In genomic region chr14:27105731-27106457, GRCm38 (mm10) we compare ENCODE assay signal across 11 mouse cellular contexts. TPM values are rescaled to one million over a fixed set of nuclear protein-coding genes. Genes with fewer than 3 reads are reported as not detected.
DNase-seq lines count a peak whose midpoint lies in the region; ATAC-seq and TF ChIP-seq lines count a peak whose summit lies in the region.
"Had no signal": no experiment of that assay in that cellular context is flagged by ENCODE, and none has a peak within 500 bp of the region (broad histone marks: within the 10 kb centered on the region; RNA-seq: fewer than 3 reads in every experiment).

No protein-coding gene starts in this region.

- no peaks in the 10 kb centered on the region for H3K36me3 ChIP-seq in kidney, postnatal 0 days (ENCODE audit: insufficient read depth, low read length)
- H3K36me3 ChIP-seq: liver, embryonic 12.5 days had no signal

- no peak overlapping the region for H3K4me3 ChIP-seq in kidney, postnatal 0 days (replicated peaks; ENCODE audit: low read depth, low read length)
- H3K4me3 ChIP-seq: liver, embryonic 12.5 days had no signal

- no peaks in the 10 kb centered on the region for H3K27me3 ChIP-seq in kidney, postnatal 0 days (ENCODE audit: insufficient read depth, low read length)

- H3K4me1 ChIP-seq in kidney, postnatal 0 days (replicated peaks; ENCODE audit: insufficient read depth, low read length): no peaks in the 10 kb centered on the region
- H3K4me1 ChIP-seq: liver, embryonic 12.5 days had no signal

- no peak for TF ChIP-seq CTCF in kidney, postnatal 0 days (IDR thresholded peaks at IDR 0.05; ENCODE audit: low read depth)
- TF ChIP-seq CTCF in brain, embryonic 14.5 days (IDR thresholded peaks at IDR 0.05; ENCODE audit: borderline replicate concordance, extremely low read depth, insufficient read depth, insufficient read length): no peak

- ATAC-seq in kidney, postnatal 0 days (replicated peaks; ENCODE audit: low FRiP score, low read depth): no peak
- ATAC-seq in erythroblast, adult 5-6 weeks (replicated peaks; ENCODE audit: low FRiP score, poor library complexity, severe bottlenecking): no peak
- ATAC-seq: activated CD4-positive, CD25-positive, alpha-beta regulatory T cell, adult 4 months; liver, embryonic 12.5 days had no signal

- H3K9ac ChIP-seq in kidney, postnatal 0 days (ENCODE audit: low read depth, low read length): no peak overlapping the region
- H3K9ac ChIP-seq: liver, embryonic 12.5 days had no signal

- H3K9me3 ChIP-seq in kidney, postnatal 0 days (replicated peaks; ENCODE audit: low read length): no peaks in the 10 kb centered on the region
- H3K9me3 ChIP-seq: liver, embryonic 12.5 days had no signal

- no peak overlapping the region for H3K27ac ChIP-seq in kidney, postnatal 0 days
- H3K27ac ChIP-seq: liver, embryonic 12.5 days had no signal

- no peak for TF ChIP-seq POLR2A in brain, embryonic 14.5 days (IDR thresholded peaks at IDR 0.05; ENCODE audit: borderline replicate concordance, extremely low read depth, insufficient read depth, insufficient read length, poor library complexity, severe bottlenecking)

- DNase-seq in kidney, postnatal 0 days (ENCODE audit: low spot score): peak; percentile 60
- DNase-seq in kidney, postnatal 14 days: no peak
- peak; percentile 14 for DNase-seq in brain, embryonic 14.5 days (ENCODE audit: low read depth)
- DNase-seq in frontal cortex, adult 2 months (ENCODE audit: extremely low spot score in 1 of 2, low spot score in 1 of 2): peak; percentile 63 to 67
- DNase-seq in mesoderm, embryonic 11.5 days (ENCODE audit: low read depth, low spot score): peak; percentile 23
- DNase-seq in thymus, postnatal 10 days (ENCODE audit: low spot score in 2 of 2): no peak
- no peak for DNase-seq in cerebellum, adult 11-12 months
- DNase-seq: cerebellum, adult 11 months had no signal

- H3K4me2 ChIP-seq in kidney, postnatal 0 days (ENCODE audit: low read length): no peak overlapping the region
- H3K4me2 ChIP-seq: liver, embryonic 12.5 days had no signal

- WGBS in kidney, postnatal 0 days: 57% methylated on average over 12 of the region's 12 CpGs

RNA-seq across cellular contexts. Expression of gene Arhgef3, which starts 8.8 kb away (rescaled TPM):
- 20.0 and 20.4 TPM in 2 replicates for polyA plus RNA-seq in kidney, postnatal 0 days (2015; fragmentation: Nextera tagmentation; extraction: Ambion mirVana)
- 2.5 and 4.9 TPM in 2 replicates for polyA plus RNA-seq in brain, embryonic 14.5 days (2012; rRNA removed)
- polyA plus RNA-seq in frontal cortex, adult 2 months (2012; rRNA removed): 38.6 and 40.2 TPM in 2 replicates
- 4.8 and 7.7 TPM in 2 replicates for total RNA-seq in erythroblast, adult 5-6 weeks (2015; ENCODE audit: low replicate concordance)
- total RNA-seq in erythroblast, adult 5-6 weeks (2017; ENCODE audit: low replicate concordance): 6.3 and 8.3 TPM in 2 replicates

Comparison
In these comparisons a context has a peak if more than half of its experiments do, and no peak if none do; other contexts are left out.
1. DNase-seq: peak in kidney, postnatal 0 days (single experiment), brain, embryonic 14.5 days (single experiment), frontal cortex, adult 2 months (2 of 2) and mesoderm, embryonic 11.5 days (single experiment); none in kidney, postnatal 14 days (single experiment), thymus, postnatal 10 days (0 of 2) and cerebellum, adult 11-12 months (single experiment).